Mouse (Mus musculus) neural tube, embryonic 15.5 days (tissue): ENCODE data around the gene Grin1. TPM values are rescaled to one million over a fixed set of nuclear protein-coding genes. Genes with fewer than 3 reads are reported as not detected.

Experiments
- ATAC-seq: fragments of 200-750 bp; cut with Nextera tagmentation; 2 replicates; pipeline ENCODE4 v1.8.0; 2017; ENCODE audit warnings: mild to moderate bottlenecking, moderate TSS enrichment, moderate library complexity; ENCODE audit not compliant: low FRiP score
- H3K27ac ChIP-seq: fragments of 300-500 bp; sonication (generic); replicated peaks from 2 replicates; pipeline ENCODE4 v1.5.1; 2015; ENCODE audit warnings: mild to moderate bottlenecking, inconsistent platforms
- H3K27me3 ChIP-seq: fragments of 300-500 bp; sonication (generic); replicated peaks from 2 replicates; pipeline ENCODE4 v1.6.1; 2015; ENCODE audit warnings: inconsistent platforms
- H3K36me3 ChIP-seq: fragments of 300-500 bp; sonication (generic); 2 replicates; pipeline ENCODE4 v1.6.1; 2015; ENCODE audit warnings: inconsistent platforms
- H3K4me1 ChIP-seq: fragments of 300-500 bp; sonication (generic); 2 replicates; pipeline ENCODE4 v1.6.1; 2015; ENCODE audit warnings: inconsistent platforms
- H3K4me2 ChIP-seq: fragments of 300-500 bp; sonication (generic); 2 replicates; pipeline ENCODE4 v1.6.1; 2015; ENCODE audit warnings: inconsistent platforms, mild to moderate bottlenecking, moderate library complexity
- H3K4me3 ChIP-seq: fragments of 300-500 bp; sonication (generic); replicated peaks from 2 replicates; pipeline ENCODE4 v1.5.1; 2015; ENCODE audit warnings: mild to moderate bottlenecking, inconsistent platforms
- H3K9ac ChIP-seq: fragments of 300-500 bp; sonication (generic); replicated peaks from 2 replicates; pipeline ENCODE4 v1.6.1; 2015; ENCODE audit warnings: mild to moderate bottlenecking, inconsistent platforms
- H3K9me3 ChIP-seq: fragments of 300-500 bp; sonication (generic); replicated peaks from 2 replicates; pipeline ENCODE4 v1.6.1; 2016; ENCODE audit warnings: inconsistent platforms
- WGBS: fragments of 180-500 bp; shearing (Covaris S2); methylation state at CpG from one replicate; pipeline ENCODE4 v1.1.7; 2015; ENCODE audit warnings: mixed read lengths; 5-methylcytosine and 5-hydroxymethylcytosine counted together
- polyA plus RNA-seq: library from polyadenylated mRNA; unstranded; fragments of >200 nt; fragmentation: Nextera tagmentation; extraction: Ambion mirVana; gene quantifications from 2 replicates; pipeline ENCODE4 v1.2.1, GENCODE M21; 2015

Grin1 gene
- polyA plus RNA-seq, 1 experiment from 2014 or later, result 68.4 TPM

DNA sequence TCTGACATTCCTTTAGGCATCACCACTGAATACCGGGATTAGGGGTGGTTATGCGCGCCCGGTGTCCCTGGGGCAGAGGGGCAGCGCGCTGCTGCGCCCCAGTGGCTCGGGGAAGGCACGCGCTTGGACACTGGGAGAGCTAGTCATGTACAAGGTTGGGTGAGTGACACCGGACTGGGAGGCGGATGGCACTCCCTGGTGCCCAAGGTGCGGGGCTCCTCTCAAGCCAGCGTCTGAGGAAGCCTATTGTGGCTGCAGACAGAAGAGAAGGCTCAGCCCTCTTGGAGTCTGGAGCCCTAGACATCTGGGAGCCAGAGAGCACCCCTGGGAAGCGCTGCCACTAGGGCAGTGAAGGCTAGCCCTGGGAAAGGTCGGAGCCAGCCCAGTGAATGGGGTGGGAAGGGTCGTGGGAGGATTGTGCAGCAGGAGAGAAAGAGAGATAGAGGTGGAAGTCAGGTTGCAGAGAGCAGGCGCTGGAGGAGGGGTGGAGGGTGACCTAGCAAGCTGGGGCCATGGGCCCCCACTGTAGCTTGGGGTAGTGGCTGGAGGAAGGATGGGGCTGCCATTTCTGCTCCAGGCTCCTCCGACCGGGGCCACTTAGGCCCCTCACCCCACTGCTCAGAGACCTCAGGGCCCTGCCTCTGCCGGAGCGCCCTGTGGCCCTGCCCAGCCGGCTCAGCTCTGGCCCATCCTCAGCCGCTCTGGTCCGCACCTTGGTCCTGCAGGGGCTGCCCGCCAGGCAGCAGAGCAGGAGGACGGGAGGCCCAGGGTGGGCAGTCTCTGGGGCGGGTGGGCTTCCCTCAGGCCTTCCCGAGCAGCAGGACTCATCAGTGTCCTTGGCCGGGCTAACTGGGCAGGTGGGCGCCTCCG lies 27.6 kb downstream of the Grin1 start:
- no peak overlapping the region for H3K27ac ChIP-seq
- peak overlapping the region; percentile 61 for H3K4me2 ChIP-seq
- peaks cover 83% of the 10 kb centered on the region for H3K27me3 ChIP-seq
- no peak for ATAC-seq
- H3K4me3 ChIP-seq, result peak overlapping the region; percentile 24
- WGBS, result 9% methylated on average over 31 of the region's 32 CpGs
- peaks cover 18% of the 10 kb centered on the region for H3K36me3 ChIP-seq
- peaks cover 55% of the 10 kb centered on the region for H3K4me1 ChIP-seq
- H3K9me3 ChIP-seq, result no peaks in the 10 kb centered on the region
- H3K9ac ChIP-seq, result peak overlapping the region; percentile 46; the same call in 1 of the 2 replicates

GRCm38 (mm10) chr2:25290816-25291130 lies 28.2 kb downstream of the Grin1 start:
- ATAC-seq, result peak; percentile 16; the same call in 1 of the 2 replicates
- Histone ChIP-seq H3K4me2 (peak overlapping the region; percentile 61), H3K27ac (no peak overlapping the region), H3K9ac (peak overlapping the region; percentile 46), H3K4me3 (peak overlapping the region; percentile 24), H3K4me1 (peaks cover 55% of the 10 kb centered on the region), H3K9me3 (no peaks in the 10 kb centered on the region), H3K27me3 (peaks cover 79% of the 10 kb centered on the region), H3K36me3 (peaks cover 12% of the 10 kb centered on the region)
- WGBS, result under 1% methylated on average over 18 of the region's 18 CpGs

- Histone ChIP-seq H3K9me3 (no peaks in the 10 kb centered on the region), H3K4me3 (peak overlapping the region; percentile 24), H3K4me1 (peaks cover 55% of the 10 kb centered on the region), H3K36me3 (peaks cover 11% of the 10 kb centered on the region), H3K9ac (peak overlapping the region; percentile 46), H3K27ac (peak overlapping the region; percentile 23; the same call in 1 of the 2 replicates), H3K27me3 (peaks cover 74% of the 10 kb centered on the region), H3K4me2 (peak overlapping the region; percentile 61)
- WGBS, result 3% methylated on average over 54 of the region's 54 CpGs
- peak; percentile 66 for ATAC-seq
Measured at GRCm38 (mm10) chr2:25290101-25290815, 28.7 kb downstream of the Grin1 start.

DNA sequence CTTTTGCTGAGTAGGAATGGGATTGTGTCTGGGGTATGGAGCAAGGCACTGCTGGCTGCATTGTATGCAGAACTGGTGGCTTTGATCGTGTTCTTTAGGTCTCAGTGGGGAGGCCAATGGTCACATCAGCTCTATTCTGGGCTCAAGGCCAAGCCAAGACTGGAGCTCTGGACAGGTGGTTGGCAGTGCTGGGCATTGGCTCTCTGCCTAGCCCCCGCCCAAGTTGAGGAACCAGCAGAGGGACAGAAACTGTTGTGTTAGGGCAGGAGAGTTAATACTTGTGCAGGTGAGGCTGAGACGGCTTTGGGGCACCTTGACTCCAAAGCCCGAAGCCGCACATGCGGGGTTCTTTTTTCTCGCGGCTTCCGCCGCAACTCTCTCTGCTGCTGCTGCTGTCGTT lies 29.3 kb downstream of the Grin1 start, which contains the start of gene Lrrc26:
TSS of gene Lrrc26 (plus strand) at position 265 of the 400 bp plus-strand sequence.
- H3K36me3 ChIP-seq, result peaks cover 11% of the 10 kb centered on the region
- peaks cover 55% of the 10 kb centered on the region for H3K4me1 ChIP-seq
- peak within 1 kb of the TSS; percentile 24 for H3K4me3 ChIP-seq
- peak within 1 kb of the TSS; percentile 46 for H3K9ac ChIP-seq
- ATAC-seq, result no peak
- H3K9me3 ChIP-seq, result no peaks in the 10 kb centered on the region
- peaks cover 68% of the 10 kb centered on the region for H3K27me3 ChIP-seq
- peak within 1 kb of the TSS; percentile 61 for H3K4me2 ChIP-seq
- H3K27ac ChIP-seq, result peak within 1 kb of the TSS; percentile 23; the same call in 1 of the 2 replicates
- WGBS, result 8% methylated on average over 11 of the region's 11 CpGs

GRCm38 (mm10) chr2:25288734-25289345 lies 30.1 kb downstream of the Grin1 start:
- Histone ChIP-seq H3K9me3 (no peaks in the 10 kb centered on the region), H3K4me3 (no peak overlapping the region), H3K27me3 (peaks cover 60% of the 10 kb centered on the region), H3K36me3 (peaks cover 17% of the 10 kb centered on the region), H3K27ac (no peak overlapping the region), H3K4me2 (no peak overlapping the region), H3K9ac (no peak overlapping the region), H3K4me1 (peaks cover 55% of the 10 kb centered on the region)
- 83% methylated on average over 7 of the region's 7 CpGs for WGBS
- no peak for ATAC-seq

GRCm38 (mm10) chr2:25287927-25288649 lies 30.9 kb downstream of the Grin1 start, which contains the start of gene Tmem210:
Gene Tmem210 (plus strand): TSS chr2:25288145.
- H3K36me3 ChIP-seq, result peaks cover 22% of the 10 kb centered on the region
- H3K9me3 ChIP-seq, result no peaks in the 10 kb centered on the region
- H3K4me2 ChIP-seq, result no peak within 1 kb of the TSS
- ATAC-seq, result no peak
- H3K27ac ChIP-seq, result no peak within 1 kb of the TSS
- peaks cover 52% of the 10 kb centered on the region for H3K27me3 ChIP-seq
- 85% methylated on average over 6 of the region's 6 CpGs for WGBS
- H3K9ac ChIP-seq, result no peak within 1 kb of the TSS
- H3K4me1 ChIP-seq, result peaks cover 55% of the 10 kb centered on the region
- H3K4me3 ChIP-seq, result no peak within 1 kb of the TSS

GRCm38 (mm10) chr2:25286837-25287636 lies 31.9 kb downstream of the Grin1 start:
- H3K4me1 ChIP-seq, result peaks cover 48% of the 10 kb centered on the region
- no peak overlapping the region for H3K4me3 ChIP-seq
- no peak overlapping the region for H3K4me2 ChIP-seq
- WGBS, result 51% methylated on average over 7 of the region's 7 CpGs
- 0 out of 2 replicates have a peak overlapping the region, but pooled peaks have one; percentile 4 for H3K27ac ChIP-seq
- H3K9me3 ChIP-seq, result no peaks in the 10 kb centered on the region
- H3K9ac ChIP-seq, result no peak overlapping the region
- peaks cover 30% of the 10 kb centered on the region for H3K36me3 ChIP-seq
- H3K27me3 ChIP-seq, result peaks cover 42% of the 10 kb centered on the region
- no peak for ATAC-seq

DNA sequence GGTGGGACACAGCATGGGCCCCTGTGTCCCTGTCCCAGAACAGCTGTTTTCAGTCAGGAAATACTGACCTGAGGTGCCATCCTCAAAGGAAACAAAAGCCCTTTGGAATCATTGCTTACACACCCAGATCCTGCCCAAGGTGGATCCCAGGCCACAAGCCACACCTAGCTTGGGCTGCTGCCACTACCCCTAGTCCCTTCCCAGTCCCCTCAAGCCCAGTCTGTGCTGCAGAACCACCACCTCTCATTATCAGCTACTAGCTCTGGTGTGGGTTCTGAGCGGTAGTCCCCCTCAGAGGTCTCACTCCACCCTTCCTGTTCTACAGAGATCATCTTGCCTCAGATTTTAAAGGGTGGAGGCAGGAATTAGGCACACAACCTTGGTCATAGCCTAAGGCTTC lies 32.7 kb downstream of the Grin1 start:
- H3K4me3 ChIP-seq, result no peak overlapping the region
- ATAC-seq, result no peak
- peaks cover 41% of the 10 kb centered on the region for H3K4me1 ChIP-seq
- H3K9ac ChIP-seq, result no peak overlapping the region
- peaks cover 35% of the 10 kb centered on the region for H3K27me3 ChIP-seq
- 0 out of 2 replicates have a peak overlapping the region, but pooled peaks have one; percentile 4 for H3K27ac ChIP-seq
- no peak overlapping the region for H3K4me2 ChIP-seq
- WGBS, result 92% methylated on average over 1 of the region's 1 CpGs
- no peaks in the 10 kb centered on the region for H3K9me3 ChIP-seq
- peaks cover 34% of the 10 kb centered on the region for H3K36me3 ChIP-seq

DNA sequence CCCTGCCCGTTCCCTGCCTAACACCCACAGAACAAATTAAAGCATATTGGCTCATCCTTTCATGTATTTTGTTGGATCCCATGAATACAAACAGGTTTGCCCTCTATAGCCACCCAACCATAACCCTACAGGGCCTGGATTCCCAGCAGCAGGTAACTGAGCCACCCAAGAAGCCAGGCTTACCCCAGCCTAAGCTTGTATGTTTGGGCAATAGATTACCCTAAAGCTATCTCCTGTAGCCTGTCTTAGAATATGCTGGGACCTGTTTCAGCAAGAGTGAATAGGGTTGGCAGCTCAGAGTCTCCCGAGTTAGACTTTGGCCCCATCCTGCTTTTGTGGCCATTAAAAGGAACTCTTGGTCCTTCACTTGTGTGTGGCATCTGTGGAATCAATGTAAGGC lies 33.4 kb downstream of the Grin1 start:
- ATAC-seq, result no peak
- H3K27me3 ChIP-seq, result peaks cover 27% of the 10 kb centered on the region
- peaks cover 42% of the 10 kb centered on the region for H3K36me3 ChIP-seq
- peaks cover 34% of the 10 kb centered on the region for H3K4me1 ChIP-seq
- WGBS, result 97% methylated on average over 2 of the region's 2 CpGs
- H3K4me3 ChIP-seq, result no peak overlapping the region
- no peak overlapping the region for H3K4me2 ChIP-seq
- no peaks in the 10 kb centered on the region for H3K9me3 ChIP-seq
- no peak overlapping the region for H3K9ac ChIP-seq
- H3K27ac ChIP-seq, result no peak overlapping the region
